Mouse (Mus musculus): ENCODE results near the gene Olfr1442. TPM values are rescaled to one million over a fixed set of nuclear protein-coding genes. Genes with fewer than 3 reads are reported as not detected.
"Not testable (repeated sequence)": the region's sequence is repeated elsewhere in the genome, so short reads cannot be mapped to it uniquely, and the experiment has no call there.

Olfr1442 gene
- total RNA-seq (2015; ENCODE audit: low replicate concordance) (not detected in 2 replicates), total RNA-seq (2017; ENCODE audit: low replicate concordance) (not detected in 2 replicates)

- ATAC-seq (replicated peaks; ENCODE audit: low FRiP score, poor library complexity, severe bottlenecking) = no peak
Observed at GRCm38 (mm10) chr19:12670139-12670538, at the start of gene Olfr1442. Olfr1442 (plus strand) TSS chr19:12670439.

GRCm38 (mm10) chr19:12633176-12633575 lies 37.1 kb upstream of the Olfr1442 start, which contains the start of gene Glyat:
Glyat (plus strand) TSS chr19:12633308.
- ATAC-seq (replicated peaks; ENCODE audit: low FRiP score, poor library complexity, severe bottlenecking) = no peak

- no peak for ATAC-seq (replicated peaks; ENCODE audit: low FRiP score, poor library complexity, severe bottlenecking)
Observed at GRCm38 (mm10) chr19:12634259-12634658, 36.0 kb upstream of the Olfr1442 start.

- no peak for ATAC-seq (replicated peaks; ENCODE audit: low FRiP score, poor library complexity, severe bottlenecking)
Observed at GRCm38 (mm10) chr19:12634963-12635362, 35.3 kb upstream of the Olfr1442 start.

GRCm38 (mm10) chr19:12636863-12637262 lies 33.4 kb upstream of the Olfr1442 start:
- ATAC-seq (replicated peaks; ENCODE audit: low FRiP score, poor library complexity, severe bottlenecking) = no peak

GRCm38 (mm10) chr19:12638049-12638448 lies 32.2 kb upstream of the Olfr1442 start:
- no peak for ATAC-seq (replicated peaks; ENCODE audit: low FRiP score, poor library complexity, severe bottlenecking)

- ATAC-seq (replicated peaks; ENCODE audit: low FRiP score, poor library complexity, severe bottlenecking) = no peak
Observed at GRCm38 (mm10) chr19:12649511-12649910, 20.7 kb upstream of the Olfr1442 start.

- ATAC-seq (replicated peaks; ENCODE audit: low FRiP score, poor library complexity, severe bottlenecking) = no peak
Observed at GRCm38 (mm10) chr19:12666156-12666555, 4.1 kb upstream of the Olfr1442 start.

GRCm38 (mm10) chr19:12668601-12669000 lies 1.6 kb upstream of the Olfr1442 start:
- ATAC-seq (replicated peaks; ENCODE audit: low FRiP score, poor library complexity, severe bottlenecking) = not testable (repeated sequence)

GRCm38 (mm10) chr19:12671051-12671450 lies 812 bp downstream of the Olfr1442 start:
- ATAC-seq (replicated peaks; ENCODE audit: low FRiP score, poor library complexity, severe bottlenecking) = no peak

- ATAC-seq (replicated peaks; ENCODE audit: low FRiP score, poor library complexity, severe bottlenecking) = no peak
Observed at GRCm38 (mm10) chr19:12677812-12678211, 7.6 kb downstream of the Olfr1442 start, which contains the start of gene Olfr1443. Olfr1443 (plus strand) TSS chr19:12678112.

GRCm38 (mm10) chr19:12684638-12685037 lies 14.4 kb downstream of the Olfr1442 start:
- ATAC-seq (replicated peaks; ENCODE audit: low FRiP score, poor library complexity, severe bottlenecking) = no peak

- no peak for ATAC-seq (replicated peaks; ENCODE audit: low FRiP score, poor library complexity, severe bottlenecking)
Observed at GRCm38 (mm10) chr19:12685231-12685630, 15.0 kb downstream of the Olfr1442 start.

- ATAC-seq (replicated peaks; ENCODE audit: low FRiP score, poor library complexity, severe bottlenecking) = no peak
Observed at GRCm38 (mm10) chr19:12695590-12695989, 25.4 kb downstream of the Olfr1442 start, which contains the start of gene Keg1. Keg1 (plus strand) TSS chr19:12695786.

GRCm38 (mm10) chr19:12696221-12696620 lies 26.0 kb downstream of the Olfr1442 start:
- ATAC-seq (replicated peaks; ENCODE audit: low FRiP score, poor library complexity, severe bottlenecking) = no peak

GRCm38 (mm10) chr19:12708458-12708857 lies 38.2 kb downstream of the Olfr1442 start:
- ATAC-seq (replicated peaks; ENCODE audit: low FRiP score, poor library complexity, severe bottlenecking) = no peak

- ATAC-seq (replicated peaks; ENCODE audit: low FRiP score, poor library complexity, severe bottlenecking) = no peak
Observed at GRCm38 (mm10) chr19:12708986-12709385, 38.7 kb downstream of the Olfr1442 start.

- no peak for ATAC-seq (replicated peaks; ENCODE audit: low FRiP score, poor library complexity, severe bottlenecking)
Observed at GRCm38 (mm10) chr19:12719189-12719588, 49.0 kb downstream of the Olfr1442 start.

GRCm38 (mm10) chr19:12720463-12720862 lies 50.2 kb downstream of the Olfr1442 start:
- no peak for ATAC-seq (replicated peaks; ENCODE audit: low FRiP score, poor library complexity, severe bottlenecking)

GRCm38 (mm10) chr19:12720919-12721318 lies 50.7 kb downstream of the Olfr1442 start:
- ATAC-seq (replicated peaks; ENCODE audit: low FRiP score, poor library complexity, severe bottlenecking) = not testable (repeated sequence)

- not testable (repeated sequence) for ATAC-seq (replicated peaks; ENCODE audit: low FRiP score, poor library complexity, severe bottlenecking)
Observed at GRCm38 (mm10) chr19:12721596-12721995, 51.4 kb downstream of the Olfr1442 start.

GRCm38 (mm10) chr19:12722308-12722707 lies 52.1 kb downstream of the Olfr1442 start:
- ATAC-seq (replicated peaks; ENCODE audit: low FRiP score, poor library complexity, severe bottlenecking) = no peak

All from erythroblast, adult 5-6 weeks (primary cell).